Mouse (Mus musculus): ENCODE results near the gene Ppfia4. TPM values are rescaled to one million over a fixed set of nuclear protein-coding genes. Genes with fewer than 3 reads are reported as not detected.

The Ppfia4 gene
- total RNA-seq, 2 experiments from 2014 or later, result 84.9 to 97.0 TPM

- DNase-seq (ENCODE audit: low spot score in 2 of 2), result no peak
Observed at GRCm38 (mm10) chr1:134304940-134305339, 27.8 kb downstream of the Ppfia4 start.

- no peak for DNase-seq (ENCODE audit: low spot score in 2 of 2)
Observed at GRCm38 (mm10) chr1:134302568-134303238, 30.0 kb downstream of the Ppfia4 start.

GRCm38 (mm10) chr1:134298636-134299411 lies 33.9 kb downstream of the Ppfia4 start:
- peak in 1 of 2 experiments; percentile 46 for DNase-seq (ENCODE audit: low spot score in 2 of 2)

GRCm38 (mm10) chr1:134297265-134297664 lies 35.5 kb downstream of the Ppfia4 start:
- peak; percentile 36 to 44 for DNase-seq (ENCODE audit: low spot score in 2 of 2)

- DNase-seq (ENCODE audit: low spot score in 2 of 2), result no peak
Observed at GRCm38 (mm10) chr1:134293738-134294604, 38.8 kb downstream of the Ppfia4 start.

- DNase-seq (ENCODE audit: low spot score in 2 of 2), result no peak
Observed at GRCm38 (mm10) chr1:134293276-134293675, 39.5 kb downstream of the Ppfia4 start.

- DNase-seq (ENCODE audit: low spot score in 2 of 2), result no peak
Observed at GRCm38 (mm10) chr1:134292601-134293000, 40.1 kb downstream of the Ppfia4 start.

GRCm38 (mm10) chr1:134292073-134292472 lies 40.7 kb downstream of the Ppfia4 start:
- DNase-seq (ENCODE audit: low spot score in 2 of 2), result no peak

- DNase-seq (ENCODE audit: low spot score in 2 of 2), result no peak
Observed at GRCm38 (mm10) chr1:134291555-134291954, 41.2 kb downstream of the Ppfia4 start.

- DNase-seq (ENCODE audit: low spot score in 2 of 2), result no peak
Observed at GRCm38 (mm10) chr1:134290909-134291308, 41.8 kb downstream of the Ppfia4 start.

- DNase-seq (ENCODE audit: low spot score in 2 of 2), result no peak
Observed at GRCm38 (mm10) chr1:134290300-134290699, 42.4 kb downstream of the Ppfia4 start.

- no peak for DNase-seq (ENCODE audit: low spot score in 2 of 2)
Observed at GRCm38 (mm10) chr1:134289598-134290099, 43.1 kb downstream of the Ppfia4 start, which contains the start of gene Myog. TSS of gene Myog (plus strand) at chr1:134289989.

- DNase-seq (ENCODE audit: low spot score in 2 of 2), result no peak
Observed at GRCm38 (mm10) chr1:134288239-134288638, 44.5 kb downstream of the Ppfia4 start.

GRCm38 (mm10) chr1:134285458-134286120 lies 47.1 kb downstream of the Ppfia4 start:
- no peak for DNase-seq (ENCODE audit: low spot score in 2 of 2)

- DNase-seq (ENCODE audit: low spot score in 2 of 2), result no peak
Observed at GRCm38 (mm10) chr1:134283108-134283507, 49.6 kb downstream of the Ppfia4 start.

- no peak for DNase-seq (ENCODE audit: low spot score in 2 of 2)
Observed at GRCm38 (mm10) chr1:134282342-134282741, 50.4 kb downstream of the Ppfia4 start.

- no peak for DNase-seq (ENCODE audit: low spot score in 2 of 2)
Observed at GRCm38 (mm10) chr1:134281563-134281962, 51.2 kb downstream of the Ppfia4 start.

- DNase-seq (ENCODE audit: low spot score in 2 of 2), result no peak
Observed at GRCm38 (mm10) chr1:134280174-134280573, 52.6 kb downstream of the Ppfia4 start.

GRCm38 (mm10) chr1:134276823-134277222 lies 55.9 kb downstream of the Ppfia4 start:
- no peak for DNase-seq (ENCODE audit: low spot score in 2 of 2)

- peak; percentile 43 to 48 for DNase-seq (ENCODE audit: low spot score in 2 of 2)
Observed at GRCm38 (mm10) chr1:134275616-134276464, 56.9 kb downstream of the Ppfia4 start.
